Mouse (Mus musculus): Measurements from ENCODE around the gene Napepld. TPM values are rescaled to one million over a fixed set of nuclear protein-coding genes. Genes with fewer than 3 reads are reported as not detected.

Napepld gene
- total RNA-seq, 2 experiments from 2014 or later: 0.62 to 2.1 TPM

Other genes with a start within 250 kb of the Napepld start
- gene Lrrc17, start 157.8 kb downstream of the Napepld start, total RNA-seq (2015): not detected in 2 replicates
- not detected in 2 replicates for gene Lrrc17, start 157.8 kb downstream of the Napepld start, total RNA-seq (2017)
- gene Fbxl13, start 55.8 kb downstream of the Napepld start, total RNA-seq (2015): 0.23 TPM in 1 of 2 replicates, not detected in the other
- not detected in 2 replicates for gene Fbxl13, start 55.8 kb downstream of the Napepld start, total RNA-seq (2017)
- gene Armc10, start 55.6 kb downstream of the Napepld start, total RNA-seq (2015): 27.5 and 33.1 TPM in 2 replicates
- gene Armc10, start 55.6 kb downstream of the Napepld start, total RNA-seq (2017): 27.0 and 30.3 TPM in 2 replicates
- gene Pmpcb, start 35.7 kb upstream of the Napepld start, total RNA-seq (2015): 57.5 and 62.6 TPM in 2 replicates
- gene Pmpcb, start 35.7 kb upstream of the Napepld start, total RNA-seq (2017): 64.2 and 65.4 TPM in 2 replicates
- gene Dnajc2, start 83.9 kb upstream of the Napepld start, total RNA-seq (2015): 51.2 and 64.5 TPM in 2 replicates
- 80.0 and 85.3 TPM in 2 replicates for gene Dnajc2, start 83.9 kb upstream of the Napepld start, total RNA-seq (2017)
- gene Psmc2, start 83.9 kb upstream of the Napepld start, total RNA-seq (2015): 87.2 and 99.0 TPM in 2 replicates
- gene Psmc2, start 83.9 kb upstream of the Napepld start, total RNA-seq (2017): 71.2 and 76.6 TPM in 2 replicates
- gene Slc26a5, start 164.2 kb upstream of the Napepld start, total RNA-seq (2015): not detected in 2 replicates
- not detected in 2 replicates for gene Slc26a5, start 164.2 kb upstream of the Napepld start, total RNA-seq (2017)

Data from megakaryocyte, adult 5-6 weeks (primary cell).